Mouse (Mus musculus): ENCODE measurements at regions not wholly inside any gene's neighbourhood (a gene's known extent, or its start where the extent isn't known, plus 50 kb on each side); places are given as distances from the start of the nearest gene placed in this dataset.

DNA sequence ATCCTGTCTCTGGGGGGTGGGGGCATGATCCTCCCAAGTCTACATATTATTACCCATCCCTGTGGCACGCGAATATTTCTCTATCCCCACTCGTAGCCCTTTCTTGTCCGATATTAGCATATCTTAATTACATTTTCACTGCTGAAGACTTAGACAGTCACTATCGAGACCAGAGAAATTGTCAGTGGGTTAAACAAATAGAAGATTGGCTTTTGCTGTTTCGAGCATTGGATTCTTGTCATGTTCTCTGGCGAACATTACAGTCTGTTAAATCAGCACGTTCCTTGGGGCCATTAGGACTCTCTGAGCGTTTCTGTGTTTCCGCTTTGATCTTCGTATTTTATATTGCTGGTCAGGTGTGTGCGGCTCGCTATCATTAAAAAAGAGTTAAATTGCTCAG, 129.6 kb upstream of the Psmd7 start:
- DNase-seq (ENCODE audit: low spot score) = no peak

DNA sequence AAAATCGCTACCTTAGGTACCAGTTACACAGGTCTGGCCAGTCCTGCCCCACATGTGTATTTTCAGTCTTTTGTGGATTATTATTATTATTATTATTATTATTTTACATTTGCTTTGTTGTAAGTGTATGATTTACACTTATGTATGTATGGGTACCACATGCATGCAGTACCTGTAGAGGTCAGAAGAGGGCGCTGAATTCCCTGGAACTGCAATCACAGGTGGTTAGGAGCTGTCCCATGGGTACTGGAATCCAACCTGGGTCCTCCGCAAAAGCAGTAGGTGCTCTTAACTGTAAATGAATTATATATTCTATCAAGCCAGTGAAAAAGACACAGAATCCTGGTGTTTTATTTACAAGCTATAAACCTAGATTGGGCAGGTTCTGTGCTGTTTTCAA, 131.4 kb upstream of the Psmd7 start:
- peak; percentile 11 for DNase-seq (ENCODE audit: low spot score)

DNA sequence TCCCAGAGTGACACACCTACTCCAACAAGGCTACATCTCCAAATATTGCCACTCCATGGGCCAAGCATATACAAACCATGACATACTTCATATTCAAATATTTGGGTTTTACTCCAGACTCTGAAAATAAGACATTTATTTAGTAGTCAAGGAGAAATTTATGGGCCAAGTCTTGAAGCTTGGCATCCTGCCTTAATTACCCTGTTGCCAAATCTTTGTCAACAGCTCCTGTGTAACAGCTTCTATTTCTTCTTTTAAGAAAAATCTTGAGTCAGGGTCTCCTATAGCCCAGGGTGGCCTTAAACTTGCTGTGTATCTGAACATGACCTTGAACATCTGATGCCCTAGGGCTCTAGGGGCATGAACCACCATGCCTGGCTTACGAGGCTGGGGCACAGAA, 138.5 kb upstream of the Psmd7 start:
- no peak for DNase-seq (ENCODE audit: low spot score)

DNA sequence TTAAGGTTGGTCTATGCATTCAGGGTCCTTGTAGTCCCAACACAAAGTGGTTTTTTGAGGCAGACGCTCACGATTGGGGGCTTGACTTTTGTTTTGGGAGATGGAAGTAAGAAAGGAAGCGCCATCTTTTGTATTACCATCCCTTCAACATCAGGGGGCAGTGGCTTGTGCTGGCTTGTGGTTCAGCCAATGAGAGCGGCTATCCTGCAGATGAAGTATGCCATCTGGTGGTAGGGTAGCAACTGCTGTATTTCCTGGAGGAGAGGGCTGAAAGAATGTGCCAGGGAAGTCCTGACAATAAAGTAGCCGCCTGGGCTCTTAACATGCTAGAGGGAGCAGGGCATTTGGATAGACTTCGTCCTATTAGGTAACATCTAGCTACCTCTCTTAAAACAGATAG, 139.0 kb upstream of the Psmd7 start:
- DNase-seq (ENCODE audit: low spot score) = no peak

DNA sequence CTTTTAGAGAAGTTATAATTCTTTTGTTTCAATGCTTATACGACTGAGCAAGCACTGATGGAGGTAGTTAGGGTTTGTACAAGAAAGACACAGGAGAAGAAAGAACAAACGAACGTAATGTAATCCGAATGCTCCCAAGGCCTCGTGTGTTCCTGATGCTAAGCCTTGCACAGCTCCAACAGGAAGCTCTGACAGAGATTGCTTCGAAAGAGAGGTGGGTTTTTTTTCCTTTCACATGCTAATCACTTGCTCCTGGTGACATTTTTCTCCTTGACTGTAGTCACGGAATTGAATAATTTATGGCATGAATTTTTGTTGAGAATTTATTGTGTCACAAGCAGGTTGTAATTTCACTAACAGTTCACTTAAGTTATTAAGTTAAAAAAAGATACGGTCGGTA, 150.8 kb upstream of the Psmd7 start:
- no peak for DNase-seq (ENCODE audit: low spot score)

DNA sequence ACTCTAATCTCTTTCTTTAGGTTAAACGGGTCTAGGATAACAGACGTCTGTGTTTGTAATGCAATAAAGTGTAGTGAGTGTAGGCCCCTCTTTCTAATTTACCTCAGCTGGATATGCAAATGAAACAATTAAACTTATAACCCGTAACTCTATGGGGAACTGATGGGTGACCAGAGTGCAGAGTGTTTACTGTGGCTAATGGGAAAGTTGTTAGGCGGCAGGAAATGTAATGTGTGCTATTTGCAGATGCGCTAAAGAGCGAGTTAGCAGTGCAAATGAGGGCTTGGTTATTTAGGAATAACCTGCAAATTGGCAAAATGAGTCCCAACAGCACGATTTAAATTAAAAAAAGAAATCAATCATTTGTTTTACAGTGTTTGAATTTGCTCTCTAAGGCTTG, 168.8 kb upstream of the Psmd7 start:
- DNase-seq (ENCODE audit: low spot score) = no peak

DNA sequence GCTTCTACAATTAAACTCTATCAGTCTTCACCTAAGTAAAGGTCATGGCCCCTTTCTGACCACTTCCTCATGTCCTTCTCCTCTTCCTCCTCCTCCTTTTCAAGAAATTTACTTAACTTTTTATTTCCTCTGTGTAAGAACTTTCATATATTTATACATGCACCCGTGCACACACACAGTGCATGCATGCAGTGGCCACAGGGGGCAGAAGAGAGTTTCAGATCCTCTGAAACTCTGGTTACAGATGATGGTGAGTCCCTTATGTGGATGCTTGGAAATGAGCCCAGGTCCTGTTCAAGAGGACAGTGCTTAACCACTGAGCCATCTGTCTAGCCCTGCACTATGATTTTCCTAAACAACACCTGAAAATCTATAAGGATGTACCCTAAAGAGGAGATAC, 170.4 kb upstream of the Psmd7 start:
- no peak for DNase-seq (ENCODE audit: low spot score)

DNA sequence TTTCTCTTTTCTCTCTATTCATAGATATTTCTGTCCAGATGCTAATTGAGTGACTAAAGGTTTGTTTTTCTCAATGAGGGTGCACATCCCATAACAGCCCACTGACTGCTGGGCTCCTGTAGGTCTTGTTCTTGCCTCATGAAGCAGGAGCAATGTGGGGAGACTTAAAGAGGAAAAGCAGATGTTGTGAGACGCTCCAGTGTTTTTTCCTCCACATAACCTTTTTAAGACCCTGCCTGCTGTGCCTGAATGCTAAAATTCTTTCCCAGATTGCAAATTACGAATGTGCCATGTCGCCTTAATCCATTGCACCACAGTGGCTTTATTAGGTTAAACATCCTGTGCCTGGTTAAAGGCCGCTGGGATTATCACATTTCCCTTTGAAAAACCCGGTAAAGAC, 165.5 kb upstream of the Zfhx3 start:
- DNase-seq (ENCODE audit: low spot score) = peak; percentile 29

DNA sequence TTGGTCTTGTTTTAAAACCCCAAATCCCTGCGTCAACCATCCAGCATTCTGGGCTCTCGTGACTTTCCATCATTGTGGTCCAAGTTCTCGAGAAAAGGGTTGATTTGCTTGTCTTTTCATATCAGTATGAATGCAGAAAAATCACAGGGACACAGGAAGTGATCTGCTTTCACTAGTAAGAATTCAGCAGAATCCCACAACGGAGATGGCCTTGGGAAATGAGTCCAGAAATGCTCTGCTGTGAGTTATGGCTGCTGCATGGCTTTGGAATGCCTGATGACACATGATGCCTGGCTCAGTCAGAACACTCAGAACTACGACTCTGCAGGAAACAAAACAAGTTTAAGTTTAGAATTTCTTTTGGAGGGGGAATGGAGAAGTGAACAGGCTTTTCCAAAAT, 156.7 kb upstream of the Zfhx3 start:
- DNase-seq (ENCODE audit: low spot score) = no peak

DNA sequence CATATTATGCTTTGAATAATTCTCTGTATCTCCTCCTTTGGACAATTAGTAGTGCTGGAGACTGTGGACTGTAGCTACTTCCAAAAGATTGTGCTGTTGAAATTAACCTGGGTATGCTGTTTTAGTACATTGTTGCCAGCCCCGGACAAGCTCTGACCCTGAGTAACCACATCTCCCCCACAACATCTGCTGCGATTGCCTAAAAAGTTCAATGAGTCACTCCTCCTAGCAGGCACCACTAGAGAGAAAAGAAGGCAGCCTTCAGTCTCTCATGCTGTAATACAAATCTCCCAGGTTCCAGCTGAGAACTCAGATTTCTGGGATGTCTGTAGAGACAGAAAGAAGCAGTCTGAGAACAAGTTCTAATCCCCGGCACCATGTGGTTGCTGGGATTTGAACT, 150.2 kb upstream of the Zfhx3 start:
- DNase-seq (ENCODE audit: low spot score) = no peak

DNA sequence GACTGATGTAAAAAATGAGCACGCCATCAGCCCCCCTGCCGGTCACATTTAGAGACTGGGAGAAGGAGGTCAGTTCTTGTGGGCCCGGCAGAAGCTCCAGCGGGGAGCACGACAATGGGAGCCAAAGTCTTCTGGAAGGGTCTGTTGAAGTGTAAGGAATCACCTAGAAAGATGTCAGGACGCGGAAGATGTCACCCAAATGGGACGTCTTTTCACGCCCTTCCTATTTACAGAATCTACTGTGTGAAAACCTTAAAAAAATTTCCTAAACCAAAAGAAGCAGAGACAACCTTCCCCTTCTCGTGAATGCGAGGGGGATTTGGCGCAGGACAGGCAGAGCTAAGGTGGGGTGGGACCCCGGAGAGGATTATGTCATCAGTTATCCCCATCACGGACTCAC, 127.5 kb upstream of the Zfhx3 start:
- no peak for DNase-seq (ENCODE audit: low spot score)

DNA sequence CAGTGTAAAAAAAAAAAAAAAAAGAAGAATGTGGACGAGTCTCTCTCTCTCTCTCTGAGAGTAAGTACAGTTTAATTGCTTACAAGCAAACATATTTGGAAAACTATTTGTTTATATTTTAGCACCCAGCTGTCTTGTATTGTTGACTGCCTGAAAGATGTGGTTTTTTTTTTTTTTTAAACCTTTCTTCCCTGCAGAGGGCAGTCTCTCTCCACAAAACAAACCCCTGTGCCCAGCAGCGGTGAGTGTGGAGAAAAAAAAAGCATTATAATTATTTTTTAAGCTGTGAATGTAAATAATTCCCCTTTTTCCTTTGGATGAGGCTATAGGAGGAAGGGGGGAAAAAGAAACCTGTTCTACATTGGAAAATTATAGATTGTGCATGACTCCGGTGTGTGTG, 126.7 kb upstream of the Zfhx3 start:
- DNase-seq (ENCODE audit: low spot score) = peak; percentile 26

DNA sequence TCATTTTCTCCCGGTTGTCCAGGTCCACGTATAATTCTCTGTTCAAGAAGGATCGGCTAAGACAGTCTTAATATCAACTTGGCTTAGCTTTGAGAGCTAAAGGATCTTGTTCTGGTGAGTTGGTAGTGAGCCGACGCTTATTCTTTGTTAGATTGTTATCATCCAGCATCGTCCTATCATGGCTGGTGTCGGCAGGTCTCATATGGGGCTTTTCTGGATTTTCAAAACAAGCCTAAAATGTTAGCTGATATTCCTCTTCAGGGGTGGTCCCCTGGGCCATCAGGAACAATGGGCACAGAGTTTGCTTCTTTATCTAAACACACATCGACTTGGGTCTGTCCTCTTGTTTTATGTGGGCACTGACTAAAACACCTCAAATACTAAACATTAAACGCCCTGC, 124.6 kb upstream of the Zfhx3 start:
- no peak for DNase-seq (ENCODE audit: low spot score)

DNA sequence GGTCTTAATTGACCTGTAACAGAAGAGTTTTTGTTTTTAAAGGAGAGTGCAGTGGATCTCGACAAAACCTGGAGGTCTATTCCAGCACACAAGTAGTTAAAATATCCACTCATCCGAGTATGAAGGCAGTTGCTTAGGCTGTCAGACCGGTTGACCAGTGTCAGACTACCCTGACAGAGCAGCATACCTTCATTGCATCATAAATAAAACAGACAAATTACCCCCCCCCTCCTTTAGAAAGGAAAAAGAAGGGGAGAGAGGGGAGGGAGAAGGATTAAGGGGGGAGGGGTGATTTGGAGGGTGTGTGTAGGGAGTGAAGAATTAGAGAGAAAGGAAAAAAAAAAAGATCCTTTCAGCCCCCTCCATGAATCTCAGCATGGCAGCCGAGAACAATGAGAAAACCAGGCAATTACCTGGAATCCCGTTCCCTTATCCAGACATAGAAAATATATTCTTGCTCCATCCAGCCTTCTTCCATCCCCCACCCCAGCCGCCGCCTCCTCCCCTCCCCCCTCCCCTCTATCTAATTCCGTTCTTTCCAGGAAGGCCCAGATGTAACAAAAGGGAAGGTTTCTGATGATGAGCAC, 122.2 kb upstream of the Zfhx3 start:
- DNase-seq (ENCODE audit: low spot score) = peak; percentile 47

DNA sequence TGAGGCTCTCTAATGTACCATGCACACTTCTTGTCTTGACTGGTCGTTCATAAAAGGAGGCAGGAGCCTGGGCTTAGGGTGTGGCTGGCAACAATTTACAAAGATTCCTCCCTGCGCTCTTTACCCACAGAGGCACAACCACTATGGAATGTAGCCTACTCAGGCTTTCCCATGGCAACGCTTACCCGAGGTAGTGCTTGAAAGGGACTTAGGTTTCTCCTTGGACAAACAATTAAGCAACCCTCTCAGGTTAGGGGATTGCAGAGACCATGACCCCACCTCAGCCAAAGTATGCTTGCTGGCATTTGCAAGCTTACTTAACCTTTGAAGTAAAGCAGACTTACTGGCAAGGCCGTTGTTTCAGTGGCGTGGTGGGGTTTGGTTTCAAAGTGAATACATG, 120.9 kb upstream of the Zfhx3 start:
- peak; percentile 56 for DNase-seq (ENCODE audit: low spot score)

DNA sequence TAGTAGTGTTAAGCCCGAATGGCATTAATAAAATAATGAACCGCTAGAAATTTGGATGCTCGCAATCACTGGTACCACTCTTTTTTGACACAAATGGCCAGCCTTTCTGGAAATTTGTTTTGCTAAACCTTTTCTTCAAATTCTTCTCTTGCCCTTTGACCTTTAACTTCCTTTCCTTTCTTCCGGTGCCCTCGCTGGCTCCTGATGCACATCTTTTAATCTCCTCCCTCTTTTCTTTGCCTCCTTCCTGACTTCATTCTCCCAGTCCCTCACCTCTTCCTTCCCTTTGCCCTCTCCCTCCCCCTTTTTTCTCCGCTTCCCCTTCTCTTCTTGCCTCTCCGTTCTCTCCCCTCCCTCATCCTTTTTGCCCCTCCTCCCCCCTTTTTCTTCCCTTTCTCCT, 118.3 kb upstream of the Zfhx3 start:
- peak; percentile 62 for DNase-seq (ENCODE audit: low spot score)

DNA sequence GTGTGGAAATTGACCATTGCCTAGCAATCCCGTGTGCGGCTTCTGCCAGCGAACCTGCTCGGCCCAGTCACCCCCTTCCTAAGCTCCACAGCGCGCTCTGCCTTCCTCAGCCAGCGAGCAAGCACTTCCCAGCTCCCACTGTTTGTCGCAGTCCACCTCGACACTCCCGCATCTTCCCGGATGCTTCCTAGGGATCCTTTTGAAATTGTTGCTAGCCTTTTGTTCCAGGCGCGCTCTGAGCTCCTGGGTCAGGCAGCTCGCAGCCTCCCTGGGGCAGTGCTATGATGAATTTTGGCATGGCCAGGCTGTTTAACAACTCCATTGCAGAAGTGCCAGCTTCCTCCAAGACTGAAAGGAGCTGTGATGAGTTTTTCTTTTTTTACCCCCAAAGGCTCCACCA, 117.8 kb upstream of the Zfhx3 start:
- DNase-seq (ENCODE audit: low spot score) = peak; percentile 73

DNA sequence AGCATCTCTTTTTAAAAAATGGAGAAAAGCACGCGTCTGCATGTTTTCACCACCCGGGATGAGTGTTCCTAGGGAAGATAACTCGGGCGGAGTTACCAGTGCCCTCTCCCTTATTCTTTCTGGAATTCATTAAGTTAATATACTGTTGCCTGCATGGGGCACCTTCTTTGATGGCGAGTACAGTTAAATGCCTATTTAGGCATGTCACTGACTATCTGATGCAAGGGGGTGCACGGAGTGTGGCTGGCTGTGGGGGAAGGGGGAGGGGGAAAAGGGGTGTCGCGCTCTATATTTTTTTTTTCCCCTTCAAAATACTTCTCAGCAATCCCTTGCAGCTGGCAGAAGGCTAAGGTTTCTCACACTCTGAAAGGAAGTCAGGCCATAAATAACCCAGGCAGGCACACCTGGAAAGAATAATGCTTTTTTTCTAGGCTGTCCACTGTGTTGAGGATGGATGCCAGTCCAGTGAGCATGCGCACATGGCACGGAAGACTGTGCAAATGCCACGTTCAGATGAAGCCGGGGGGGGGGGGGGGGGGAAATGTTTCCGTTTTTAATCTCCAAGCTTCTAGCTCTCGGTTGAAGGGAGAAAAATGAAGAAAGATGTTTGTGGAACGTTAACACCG, 114.8 kb upstream of the Zfhx3 start:
- peak; percentile 63 for DNase-seq (ENCODE audit: low spot score)

DNA sequence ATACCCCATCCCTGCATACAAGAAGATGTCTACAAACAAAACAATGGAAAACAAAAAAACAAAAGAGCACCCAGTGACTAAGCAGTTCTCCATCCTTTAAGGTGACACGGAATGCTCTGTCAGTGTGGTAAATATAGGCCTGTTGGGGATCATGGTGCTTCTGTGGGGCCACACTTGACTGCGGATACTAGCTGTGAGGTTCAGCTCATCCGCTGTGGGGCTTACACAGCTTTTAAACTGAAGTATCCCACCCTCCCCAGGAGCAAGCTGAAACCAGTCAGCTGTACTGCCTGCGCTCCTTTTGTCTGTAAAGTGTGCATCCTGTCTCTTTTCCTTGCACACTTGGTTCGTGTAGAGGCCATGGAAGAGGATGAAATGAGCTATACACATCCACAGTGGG, 113.9 kb upstream of the Zfhx3 start:
- DNase-seq (ENCODE audit: low spot score) = no peak

DNA sequence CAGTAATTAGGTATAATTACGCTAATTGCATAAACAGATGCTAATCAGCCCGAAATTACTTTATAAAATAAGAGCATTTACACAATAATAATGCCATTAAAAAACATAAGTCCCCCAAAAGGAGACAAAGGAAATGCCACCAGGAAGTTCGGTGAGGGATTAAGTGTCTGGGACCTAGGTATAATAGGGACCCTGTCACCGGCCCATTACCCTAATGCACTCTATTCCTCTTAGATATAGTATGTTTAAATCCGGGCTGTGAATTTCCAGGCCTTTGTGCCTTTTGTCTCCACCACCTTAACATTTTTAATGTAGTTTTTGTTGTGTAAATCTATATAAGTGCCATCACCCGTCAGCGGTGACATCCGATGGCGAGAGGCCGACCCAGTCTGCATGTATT, 109.0 kb upstream of the Zfhx3 start:
- no peak for DNase-seq (ENCODE audit: low spot score)

DNA sequence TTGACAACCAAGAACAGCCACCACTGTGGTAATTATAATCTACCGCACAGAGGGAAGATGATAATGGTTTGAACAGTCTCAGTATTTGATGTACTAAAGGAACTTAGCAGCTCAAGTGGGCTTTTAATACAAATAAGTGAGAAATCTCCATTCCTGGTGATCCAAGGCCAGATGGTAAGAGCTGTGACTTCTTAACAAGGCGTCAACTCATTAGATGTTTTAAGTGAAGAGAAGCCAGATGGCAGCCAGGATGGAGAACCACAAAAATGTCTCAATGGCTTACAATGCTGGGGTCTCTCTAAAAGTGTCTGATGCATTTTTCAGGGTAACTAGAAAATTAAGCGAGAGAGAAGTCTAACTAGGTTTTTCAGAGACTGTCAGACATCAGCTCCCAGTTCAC, 96.3 kb upstream of the Zfhx3 start:
- DNase-seq (ENCODE audit: low spot score) = no peak

DNA sequence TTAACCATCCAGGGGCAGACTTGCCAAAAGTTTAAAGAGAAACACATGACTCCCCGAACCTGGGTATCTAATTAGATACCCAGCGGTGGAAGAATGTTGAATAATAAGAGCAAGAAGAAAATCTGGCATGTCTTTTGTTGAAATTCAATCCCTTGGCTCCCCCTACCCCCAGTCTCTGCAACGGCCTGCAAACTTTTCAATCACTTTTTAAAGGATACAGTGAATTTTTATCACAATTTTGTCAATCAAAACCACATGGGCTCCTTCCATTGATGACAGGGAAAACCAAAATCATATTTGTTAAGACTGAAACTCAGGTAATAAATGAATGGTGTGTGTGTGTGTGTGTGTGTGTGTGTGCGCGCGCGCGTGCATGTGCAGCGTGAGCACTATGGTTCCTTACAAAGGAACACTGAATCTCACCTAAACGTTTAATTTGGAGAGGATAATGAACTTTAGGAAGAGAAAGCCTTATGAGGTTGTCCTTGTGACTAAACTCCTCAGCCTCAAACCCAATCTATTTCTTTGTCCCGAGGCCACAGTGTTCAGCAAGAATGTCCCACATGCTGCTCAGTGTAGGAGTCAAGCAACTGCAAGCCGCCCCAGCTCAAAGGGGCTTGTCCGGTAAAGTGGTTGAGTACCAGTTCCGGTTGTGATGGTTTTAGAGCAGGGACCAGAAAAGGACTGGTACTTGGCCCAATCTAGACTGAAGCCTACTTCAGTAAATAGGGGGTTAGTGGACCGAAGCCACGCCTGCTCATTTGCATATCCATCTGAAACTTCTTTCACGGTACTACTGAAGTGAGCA, 91.0 kb upstream of the Zfhx3 start:
- DNase-seq (ENCODE audit: low spot score) = no peak

DNA sequence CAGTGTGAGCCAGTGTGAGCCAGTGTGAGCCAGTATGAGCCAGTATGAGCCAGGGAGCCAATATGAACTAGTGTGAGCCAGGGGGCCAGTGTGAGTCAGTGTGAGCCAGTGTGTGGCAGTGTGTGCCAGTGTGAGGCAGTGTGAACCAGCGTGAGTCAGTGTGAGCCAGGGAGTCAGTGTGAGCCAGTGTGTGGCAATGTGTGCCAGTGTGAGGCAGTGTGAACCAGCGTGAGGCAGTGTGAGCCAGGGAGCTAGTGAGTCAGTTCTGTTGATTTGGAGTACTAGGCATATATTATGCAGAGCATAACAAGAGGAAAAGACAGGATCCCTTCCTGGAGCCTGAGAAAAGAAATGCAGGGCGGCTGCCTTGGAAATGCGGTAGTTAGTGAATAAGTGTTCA, 82.7 kb upstream of the Zfhx3 start:
- DNase-seq (ENCODE audit: low spot score) = no peak

DNA sequence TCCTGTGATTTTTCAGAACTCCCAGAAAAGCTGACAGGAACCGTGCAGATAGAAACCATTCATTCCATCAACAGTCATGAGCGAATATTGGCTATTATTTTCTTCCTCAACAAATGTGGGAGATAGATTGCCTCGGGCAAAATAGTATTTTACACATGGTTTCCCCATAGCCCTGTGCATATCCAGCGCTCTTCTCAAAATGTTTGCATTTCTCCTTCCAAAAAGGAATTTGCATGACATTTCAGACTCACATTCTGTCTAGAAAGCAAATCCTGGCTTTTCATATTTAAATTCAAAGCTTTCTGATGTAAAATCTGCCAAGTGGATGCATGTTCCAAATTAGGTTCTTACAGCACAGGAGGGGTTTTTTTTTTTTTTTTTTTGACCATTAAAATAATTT, 82.2 kb upstream of the Zfhx3 start:
- DNase-seq (ENCODE audit: low spot score) = no peak
